Mouse (Mus musculus): ENCODE data around the gene Rplp2. TPM values are rescaled to one million over a fixed set of nuclear protein-coding genes. Genes with fewer than 3 reads are reported as not detected.

Gene Rplp2
- polyA plus RNA-seq (2014; fragmentation: Illumina TruSeq; extraction: RNeasy Lipid Tissue Mini Kit (QIAGEN cat#74804); ENCODE audit: low read depth, low replicate concordance) = 15.4 TPM

GRCm38 (mm10) chr7:141447110-141447991 lies at the start of gene Rplp2:
Gene Rplp2 (plus strand): TSS chr7:141447370.

GRCm38 (mm10) chr7:141413809-141414584 lies 33.2 kb upstream of the Rplp2 start, which contains the start of gene Gatd1:
Gene Gatd1 (minus strand): TSS chr7:141414136.

DNA sequence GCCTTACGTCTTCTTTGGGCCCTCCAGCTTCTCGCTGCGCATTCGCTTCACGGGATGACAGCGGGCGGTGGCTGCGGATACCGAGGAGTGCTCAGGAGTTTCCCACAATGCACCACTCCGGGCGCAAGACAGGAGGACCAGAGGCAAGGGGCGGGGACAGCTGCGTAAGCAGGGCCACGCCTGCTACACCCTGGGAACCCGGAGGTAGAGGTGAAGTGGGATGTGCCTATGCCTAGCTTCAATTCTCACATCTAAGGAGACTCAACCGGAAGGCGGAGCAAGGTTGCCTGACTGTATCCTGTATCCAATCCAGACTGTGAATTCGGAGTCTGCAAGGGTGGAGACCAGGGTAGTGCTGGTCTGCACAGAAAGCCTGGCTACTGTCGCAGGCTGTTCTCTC lies 17.9 kb upstream of the Rplp2 start, which contains the start of gene Cend1:
Gene Cend1 (minus strand): TSS at position 182 of the 400 bp plus-strand sequence.

GRCm38 (mm10) chr7:141437178-141438120 lies 9.7 kb upstream of the Rplp2 start, which contains the start of gene Slc25a22:
Gene Slc25a22 (minus strand): TSS chr7:141437892.

DNA sequence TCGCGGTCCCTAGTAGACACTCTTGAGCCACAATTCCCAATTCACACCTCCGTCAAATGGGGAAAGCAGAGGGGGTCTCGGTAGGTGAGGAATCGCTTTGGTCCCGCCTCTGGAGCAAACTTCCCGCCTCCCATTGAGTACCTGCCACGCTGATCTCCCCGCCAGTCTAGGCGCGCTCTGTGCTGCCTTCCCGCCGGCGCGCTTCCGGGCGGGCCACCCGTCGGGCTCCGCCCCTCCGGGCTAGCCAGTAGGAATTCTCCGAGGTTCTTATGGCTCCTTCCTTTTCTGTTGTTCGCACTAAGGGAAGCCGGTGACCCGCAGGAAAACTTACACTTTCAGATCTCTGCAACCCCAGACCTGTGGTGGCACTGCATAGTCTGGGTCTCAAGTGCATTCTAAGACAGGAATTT lies 3.3 kb upstream of the Rplp2 start, which contains the start of gene Pidd1:
Gene Pidd1 (minus strand): TSS at position 198 of the 410 bp plus-strand sequence.

GRCm38 (mm10) chr7:141454967-141455551 lies 7.9 kb downstream of the Rplp2 start, which contains the start of gene Pnpla2:
Gene Pnpla2 (plus strand): TSS chr7:141455198.

GRCm38 (mm10) chr7:141460391-141461113 lies 13.4 kb downstream of the Rplp2 start, which contains the start of gene Cracr2b:
Gene Cracr2b (plus strand): TSS chr7:141461094.

DNA sequence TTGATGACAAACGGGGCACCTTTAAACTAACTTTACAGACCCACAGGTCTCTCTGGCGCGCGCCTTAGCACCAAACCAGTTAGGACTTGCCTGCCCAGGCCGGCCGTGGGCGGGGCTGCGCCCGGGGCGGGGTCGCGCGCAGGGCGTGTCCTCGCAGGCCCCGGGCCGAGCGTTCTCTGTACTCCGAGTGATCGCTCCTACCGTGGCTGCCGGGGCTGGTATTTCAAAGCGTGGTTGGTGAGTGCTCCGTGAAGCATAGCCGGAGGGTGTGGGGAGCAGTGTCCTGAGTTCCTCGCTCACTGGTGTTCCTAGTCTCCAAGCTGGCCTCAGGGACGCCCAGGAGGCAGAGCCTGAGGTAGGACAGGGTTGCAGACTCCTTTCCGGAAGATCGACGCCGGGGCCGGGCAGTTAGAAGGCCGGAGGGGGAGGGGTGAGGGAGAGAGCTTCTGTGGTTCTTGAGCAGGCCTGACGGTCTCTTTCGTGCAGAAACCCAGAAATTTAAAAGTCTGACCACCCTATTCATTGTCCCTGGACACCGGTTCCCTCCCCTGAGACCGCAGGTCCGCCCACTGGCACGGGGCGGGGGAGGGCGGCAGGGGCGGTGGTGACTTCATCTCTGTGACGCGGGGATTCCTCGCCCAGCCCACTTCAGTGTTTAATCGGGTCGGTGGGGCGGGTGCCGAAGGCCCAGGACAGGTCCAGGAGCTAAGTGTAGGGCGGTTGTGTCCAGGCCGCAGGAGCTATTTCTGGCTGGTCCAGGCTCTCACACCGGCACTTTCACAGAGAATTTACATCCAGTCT lies 20.3 kb downstream of the Rplp2 start, which contains the start of gene Cd151:
Gene Cd151 (plus strand): TSS at position 163 of the 801 bp plus-strand sequence.

GRCm38 (mm10) chr7:141475011-141475804 lies 28.0 kb downstream of the Rplp2 start, which contains the start of the genes Polr2l and Tspan4:
Gene Polr2l (minus strand): TSS chr7:141475132.
Gene Tspan4 (plus strand): TSS chr7:141475240.

Other genes starting within 250 kb of the Rplp2 start
- 0.20 TPM for gene Lmntd2, start 233.3 kb upstream of the Rplp2 start, polyA plus RNA-seq (2014; fragmentation: Illumina TruSeq; extraction: RNeasy Lipid Tissue Mini Kit (QIAGEN cat#74804); ENCODE audit: low read depth, low replicate concordance)
- 5.0 TPM for gene Rassf7, start 231.5 kb upstream of the Rplp2 start, polyA plus RNA-seq (2014; fragmentation: Illumina TruSeq; extraction: RNeasy Lipid Tissue Mini Kit (QIAGEN cat#74804); ENCODE audit: low read depth, low replicate concordance)
- gene Phrf1, start 218.6 kb upstream of the Rplp2 start, polyA plus RNA-seq (2014; fragmentation: Illumina TruSeq; extraction: RNeasy Lipid Tissue Mini Kit (QIAGEN cat#74804); ENCODE audit: low read depth, low replicate concordance) = 13.1 TPM
- gene Irf7, start 180.9 kb upstream of the Rplp2 start, polyA plus RNA-seq (2014; fragmentation: Illumina TruSeq; extraction: RNeasy Lipid Tissue Mini Kit (QIAGEN cat#74804); ENCODE audit: low read depth, low replicate concordance) = 12.1 TPM
- 46.1 TPM for gene Cdhr5, start 170.6 kb upstream of the Rplp2 start, polyA plus RNA-seq (2014; fragmentation: Illumina TruSeq; extraction: RNeasy Lipid Tissue Mini Kit (QIAGEN cat#74804); ENCODE audit: low read depth, low replicate concordance)
- gene Sct, start 168.2 kb upstream of the Rplp2 start, polyA plus RNA-seq (2014; fragmentation: Illumina TruSeq; extraction: RNeasy Lipid Tissue Mini Kit (QIAGEN cat#74804); ENCODE audit: low read depth, low replicate concordance) = not detected
- gene Drd4, start 155.4 kb upstream of the Rplp2 start, polyA plus RNA-seq (2014; fragmentation: Illumina TruSeq; extraction: RNeasy Lipid Tissue Mini Kit (QIAGEN cat#74804); ENCODE audit: low read depth, low replicate concordance) = not detected
- gene Deaf1, start 119.7 kb upstream of the Rplp2 start, polyA plus RNA-seq (2014; fragmentation: Illumina TruSeq; extraction: RNeasy Lipid Tissue Mini Kit (QIAGEN cat#74804); ENCODE audit: low read depth, low replicate concordance) = 1.0 TPM
- gene Tmem80, start 119.6 kb upstream of the Rplp2 start, polyA plus RNA-seq (2014; fragmentation: Illumina TruSeq; extraction: RNeasy Lipid Tissue Mini Kit (QIAGEN cat#74804); ENCODE audit: low read depth, low replicate concordance) = 17.9 TPM
- gene Eps8l2, start 108.5 kb upstream of the Rplp2 start, polyA plus RNA-seq (2014; fragmentation: Illumina TruSeq; extraction: RNeasy Lipid Tissue Mini Kit (QIAGEN cat#74804); ENCODE audit: low read depth, low replicate concordance) = 6.2 TPM
- gene Taldo1, start 55.2 kb upstream of the Rplp2 start, polyA plus RNA-seq (2014; fragmentation: Illumina TruSeq; extraction: RNeasy Lipid Tissue Mini Kit (QIAGEN cat#74804); ENCODE audit: low read depth, low replicate concordance) = 14.4 TPM
- gene Gatd1, start 33.2 kb upstream of the Rplp2 start, polyA plus RNA-seq (2014; fragmentation: Illumina TruSeq; extraction: RNeasy Lipid Tissue Mini Kit (QIAGEN cat#74804); ENCODE audit: low read depth, low replicate concordance) = 9.2 TPM
- gene Cend1, start 17.9 kb upstream of the Rplp2 start, polyA plus RNA-seq (2014; fragmentation: Illumina TruSeq; extraction: RNeasy Lipid Tissue Mini Kit (QIAGEN cat#74804); ENCODE audit: low read depth, low replicate concordance) = not detected
- 0.97 TPM for gene Slc25a22, start 9.5 kb upstream of the Rplp2 start, polyA plus RNA-seq (2014; fragmentation: Illumina TruSeq; extraction: RNeasy Lipid Tissue Mini Kit (QIAGEN cat#74804); ENCODE audit: low read depth, low replicate concordance)
- gene Pidd1, start 3.3 kb upstream of the Rplp2 start, polyA plus RNA-seq (2014; fragmentation: Illumina TruSeq; extraction: RNeasy Lipid Tissue Mini Kit (QIAGEN cat#74804); ENCODE audit: low read depth, low replicate concordance) = 0.12 TPM
- 1.5 TPM for gene Pnpla2, start 7.8 kb downstream of the Rplp2 start, polyA plus RNA-seq (2014; fragmentation: Illumina TruSeq; extraction: RNeasy Lipid Tissue Mini Kit (QIAGEN cat#74804); ENCODE audit: low read depth, low replicate concordance)
- gene Cracr2b, start 13.7 kb downstream of the Rplp2 start, polyA plus RNA-seq (2014; fragmentation: Illumina TruSeq; extraction: RNeasy Lipid Tissue Mini Kit (QIAGEN cat#74804); ENCODE audit: low read depth, low replicate concordance) = not detected
- gene Cd151, start 20.0 kb downstream of the Rplp2 start, polyA plus RNA-seq (2014; fragmentation: Illumina TruSeq; extraction: RNeasy Lipid Tissue Mini Kit (QIAGEN cat#74804); ENCODE audit: low read depth, low replicate concordance) = 29.8 TPM
- 3.3 TPM for gene Polr2l, start 27.8 kb downstream of the Rplp2 start, polyA plus RNA-seq (2014; fragmentation: Illumina TruSeq; extraction: RNeasy Lipid Tissue Mini Kit (QIAGEN cat#74804); ENCODE audit: low read depth, low replicate concordance)
- 2.3 TPM for gene Tspan4, start 27.9 kb downstream of the Rplp2 start, polyA plus RNA-seq (2014; fragmentation: Illumina TruSeq; extraction: RNeasy Lipid Tissue Mini Kit (QIAGEN cat#74804); ENCODE audit: low read depth, low replicate concordance)
- 3.5 TPM for gene Chid1, start 92.5 kb downstream of the Rplp2 start, polyA plus RNA-seq (2014; fragmentation: Illumina TruSeq; extraction: RNeasy Lipid Tissue Mini Kit (QIAGEN cat#74804); ENCODE audit: low read depth, low replicate concordance)
- 131 TPM for gene Ap2a2, start 114.8 kb downstream of the Rplp2 start, polyA plus RNA-seq (2014; fragmentation: Illumina TruSeq; extraction: RNeasy Lipid Tissue Mini Kit (QIAGEN cat#74804); ENCODE audit: low read depth, low replicate concordance)
- gene Muc6, start 207.9 kb downstream of the Rplp2 start, polyA plus RNA-seq (2014; fragmentation: Illumina TruSeq; extraction: RNeasy Lipid Tissue Mini Kit (QIAGEN cat#74804); ENCODE audit: low read depth, low replicate concordance) = not detected
- not detected for gene Muc2, start 243.0 kb downstream of the Rplp2 start, polyA plus RNA-seq (2014; fragmentation: Illumina TruSeq; extraction: RNeasy Lipid Tissue Mini Kit (QIAGEN cat#74804); ENCODE audit: low read depth, low replicate concordance)

All from kidney, adult 10 weeks (tissue).